Mouse (Mus musculus) testis, postnatal 10 days (tissue): ENCODE results near the gene Cdv3.
"Not testable (repeated sequence)": the region's sequence is repeated elsewhere in the genome, so short reads cannot be mapped to it uniquely, and the experiment has no call there.

ENCODE experiments used
- DNase-seq: peaks from one replicate; pipeline ENCODE4 v3.0.0; 2021; ENCODE audit warnings: low spot score

The Cdv3 gene

DNA sequence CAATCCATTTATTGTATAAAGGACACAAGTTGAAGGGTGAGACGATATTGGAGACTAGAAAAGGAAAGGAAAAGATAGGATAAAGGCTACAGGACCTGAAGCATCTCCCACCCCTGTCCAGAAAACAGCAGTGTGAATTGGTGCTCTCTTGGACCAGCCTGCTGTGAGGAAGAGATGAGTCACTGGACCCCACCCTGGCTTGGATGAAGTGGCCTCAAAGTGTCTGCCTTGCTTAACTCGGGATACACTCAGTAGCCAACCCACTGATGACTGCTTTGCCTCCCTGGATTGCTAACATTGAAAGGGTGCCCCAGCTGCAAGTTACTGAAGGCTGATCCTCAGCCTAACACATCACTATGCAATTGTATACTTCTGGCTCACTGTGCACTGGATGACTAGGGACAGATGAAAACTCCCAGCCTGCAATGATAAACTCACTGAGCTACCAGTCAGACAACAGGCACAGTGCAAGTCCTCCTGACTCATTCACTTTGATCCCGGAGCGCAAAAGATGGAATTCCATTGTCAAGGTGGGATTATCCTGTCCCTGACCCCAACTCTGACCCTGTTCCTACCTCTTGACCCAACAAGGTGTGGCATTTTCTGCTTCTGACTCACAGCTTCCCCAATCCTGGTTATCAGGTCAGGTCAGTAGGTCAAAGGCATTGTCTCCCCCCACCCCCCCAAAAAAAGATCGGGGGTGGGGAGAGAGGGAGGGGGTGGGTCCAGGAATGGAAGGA is 6.8 kb upstream of the Cdv3 start:
- DNase-seq = no peak

DNA sequence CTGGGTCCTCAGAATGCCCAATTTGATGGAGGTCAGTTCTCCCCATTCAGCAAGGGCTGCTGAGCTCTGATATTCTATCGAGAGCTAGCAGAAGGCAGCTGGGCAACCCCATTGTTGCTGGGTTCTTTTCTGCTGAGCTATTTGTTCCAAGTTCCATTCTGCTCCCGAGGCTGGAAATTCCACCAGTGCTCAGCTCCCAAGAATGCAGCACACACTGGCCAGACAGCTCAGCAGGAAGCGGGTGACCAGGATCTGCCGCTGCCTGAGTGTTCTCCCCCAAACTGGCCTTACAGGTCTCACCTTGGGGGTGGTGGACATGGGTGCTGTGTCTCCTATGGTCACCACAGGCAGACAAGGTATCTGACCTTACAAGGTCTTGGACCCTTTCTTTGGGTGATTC is 4.3 kb upstream of the Cdv3 start:
- no peak for DNase-seq

DNA sequence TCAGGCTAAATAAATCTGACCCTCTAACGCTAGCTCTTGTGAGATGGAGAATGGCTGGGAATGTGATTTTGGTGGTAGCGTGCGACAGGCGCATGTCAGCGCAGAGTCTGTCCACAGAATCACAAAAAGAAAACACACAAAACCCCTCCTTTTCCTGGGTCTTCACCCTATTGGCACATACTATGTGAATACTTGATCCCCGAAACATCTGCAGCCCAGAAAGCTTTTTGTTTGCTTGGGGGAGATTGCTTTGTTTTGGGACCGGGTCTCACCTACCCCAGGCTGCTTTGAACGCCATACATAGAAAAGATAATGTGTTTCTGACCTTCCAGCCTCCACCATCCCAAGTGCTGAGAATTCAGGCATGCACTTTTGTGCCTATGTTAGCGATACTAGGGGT is 716 bp upstream of the Cdv3 start:
- DNase-seq = peak; percentile 30

DNA sequence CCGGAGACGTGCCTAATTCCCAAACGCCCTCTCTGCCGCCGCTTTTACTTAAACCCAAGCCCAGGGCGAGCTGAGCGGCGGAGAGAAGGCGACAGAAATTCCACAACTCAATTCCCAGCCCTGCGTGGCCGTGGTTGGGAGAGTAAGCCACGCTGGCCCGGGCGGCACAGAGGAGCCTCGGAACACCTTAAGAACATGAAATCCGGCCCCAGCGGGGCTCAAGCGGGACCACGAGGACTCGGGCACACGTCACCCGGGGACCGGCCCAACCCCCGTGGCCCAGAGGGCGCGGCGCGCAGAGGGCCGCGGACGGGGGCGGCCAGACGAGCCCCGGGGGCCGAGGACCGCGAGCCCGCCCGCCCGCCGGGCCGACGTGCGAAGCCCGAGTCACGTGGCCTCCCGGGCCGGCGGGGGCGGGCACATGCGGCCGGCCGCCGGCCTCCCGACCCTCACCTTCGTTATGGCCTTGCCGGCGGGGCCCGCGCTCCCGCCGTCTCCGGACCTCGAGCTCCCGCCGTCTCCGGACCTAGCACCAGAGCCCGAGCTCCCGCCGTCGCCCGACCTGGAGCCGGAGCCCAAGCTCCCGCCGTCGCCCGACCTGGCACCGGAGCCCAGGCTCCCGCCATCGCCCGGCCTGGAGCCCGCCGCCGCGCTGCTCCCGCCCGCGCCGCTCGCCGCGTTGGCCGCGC is 895 bp downstream of the Cdv3 start:
- peak; percentile 81 for DNase-seq

DNA sequence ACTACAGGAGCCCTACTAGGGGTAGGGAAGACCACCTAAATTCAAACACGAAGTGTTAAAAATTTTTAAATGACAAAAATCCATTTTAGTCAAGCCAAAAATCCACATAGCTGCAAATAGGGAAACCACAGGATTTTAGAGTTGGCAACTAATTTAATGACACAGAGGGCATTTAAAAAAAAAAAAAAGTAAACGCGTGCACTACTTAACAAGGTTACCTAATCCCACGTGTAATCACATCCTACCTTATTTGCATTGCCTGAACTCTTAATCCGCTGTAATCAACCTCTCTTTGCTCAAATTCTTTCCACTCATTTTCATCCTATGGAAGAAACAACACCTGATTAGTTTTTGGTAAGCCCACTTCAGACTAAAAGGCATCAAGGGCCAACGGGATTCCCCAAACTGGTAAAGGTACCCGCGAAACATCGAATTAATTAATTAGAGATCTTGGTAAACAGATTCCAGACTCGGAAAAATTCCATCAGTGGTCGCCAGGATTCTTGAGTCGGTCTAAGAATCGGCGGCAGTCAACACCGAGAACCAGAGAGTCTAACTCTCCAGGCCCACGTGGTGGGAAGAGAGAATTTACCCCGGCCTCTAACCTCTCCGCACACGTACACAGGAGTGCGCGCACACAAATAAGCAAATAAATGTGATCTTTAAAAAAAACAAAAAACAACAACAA is 1.8 kb downstream of the Cdv3 start:
- peak; percentile 42 for DNase-seq

DNA sequence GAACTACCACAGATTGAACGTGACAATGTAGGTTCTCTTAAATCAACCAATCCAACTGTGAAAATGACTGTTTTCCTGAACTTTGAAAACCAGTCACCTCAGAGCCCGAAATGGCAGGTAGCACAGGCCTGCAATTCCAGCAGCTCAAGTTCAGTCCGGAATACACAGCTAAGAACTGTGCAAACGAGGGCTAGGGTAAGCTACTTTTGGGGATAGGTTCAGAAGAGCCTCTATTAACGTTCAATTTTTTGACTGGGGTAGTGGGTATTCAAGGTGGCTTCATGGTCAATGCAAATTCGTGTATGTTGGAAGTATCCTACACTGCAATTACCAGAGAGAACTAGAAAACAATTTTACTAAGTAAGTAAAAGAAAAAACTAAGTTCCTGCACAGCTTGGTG is 2.6 kb downstream of the Cdv3 start:
- DNase-seq = peak; percentile 23

DNA sequence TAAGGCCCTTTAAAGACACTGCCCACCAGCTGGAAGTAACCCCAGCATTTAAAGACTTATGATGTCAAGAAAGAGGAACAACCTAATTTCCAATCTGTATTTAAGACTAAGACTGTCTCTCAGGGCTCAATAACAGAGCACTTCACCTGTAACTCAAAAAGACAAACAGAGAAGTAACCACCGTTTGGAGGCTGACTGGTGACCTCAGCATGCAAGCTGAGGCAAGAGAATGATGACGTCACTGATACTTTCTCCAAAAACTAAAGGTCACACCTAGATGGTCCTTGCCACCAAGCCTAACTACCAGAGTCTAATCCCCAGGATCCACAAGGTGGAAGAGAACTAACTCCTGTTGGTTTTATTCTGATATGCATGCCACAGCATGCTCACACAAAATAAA is 5.0 kb downstream of the Cdv3 start:
- DNase-seq = peak; percentile 15

DNA sequence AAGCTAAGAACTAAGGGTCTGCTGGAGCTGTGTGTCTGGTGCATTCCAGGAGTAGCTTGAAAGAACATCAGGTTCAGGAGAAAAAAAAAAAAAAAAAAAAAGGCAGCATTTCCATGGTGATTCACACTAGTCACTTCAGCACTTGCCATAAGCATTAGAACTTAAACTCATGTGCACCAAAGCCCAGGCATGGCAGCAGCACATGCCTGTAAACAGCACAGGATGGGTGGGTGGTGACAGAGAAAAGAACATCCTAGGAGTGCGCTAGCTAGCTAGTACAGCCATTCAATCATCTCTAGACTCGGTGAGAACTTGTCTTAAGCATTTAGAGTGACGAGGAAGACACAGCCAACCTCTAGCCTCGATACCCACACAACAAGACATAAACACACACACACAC is 7.1 kb downstream of the Cdv3 start:
- DNase-seq = no peak

DNA sequence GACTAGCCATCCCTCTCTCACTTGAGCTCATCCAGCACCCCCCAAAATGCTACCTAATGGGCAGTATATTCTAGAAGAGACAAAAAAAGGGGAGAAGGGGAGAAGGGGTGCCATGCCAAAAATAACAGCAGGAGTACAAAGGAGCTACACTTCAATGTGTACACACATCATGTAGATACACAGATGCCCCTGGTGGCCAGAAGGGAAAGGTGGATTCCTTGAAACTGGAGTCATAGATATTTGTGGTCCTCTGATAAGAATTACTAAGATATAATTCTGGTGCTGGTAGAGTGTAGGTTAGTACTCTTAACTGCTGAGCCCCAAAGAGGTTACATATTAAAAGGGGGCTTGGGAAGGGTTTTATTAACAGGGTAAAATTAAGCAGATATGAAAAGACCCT is 7.7 kb downstream of the Cdv3 start:
- no peak for DNase-seq

DNA sequence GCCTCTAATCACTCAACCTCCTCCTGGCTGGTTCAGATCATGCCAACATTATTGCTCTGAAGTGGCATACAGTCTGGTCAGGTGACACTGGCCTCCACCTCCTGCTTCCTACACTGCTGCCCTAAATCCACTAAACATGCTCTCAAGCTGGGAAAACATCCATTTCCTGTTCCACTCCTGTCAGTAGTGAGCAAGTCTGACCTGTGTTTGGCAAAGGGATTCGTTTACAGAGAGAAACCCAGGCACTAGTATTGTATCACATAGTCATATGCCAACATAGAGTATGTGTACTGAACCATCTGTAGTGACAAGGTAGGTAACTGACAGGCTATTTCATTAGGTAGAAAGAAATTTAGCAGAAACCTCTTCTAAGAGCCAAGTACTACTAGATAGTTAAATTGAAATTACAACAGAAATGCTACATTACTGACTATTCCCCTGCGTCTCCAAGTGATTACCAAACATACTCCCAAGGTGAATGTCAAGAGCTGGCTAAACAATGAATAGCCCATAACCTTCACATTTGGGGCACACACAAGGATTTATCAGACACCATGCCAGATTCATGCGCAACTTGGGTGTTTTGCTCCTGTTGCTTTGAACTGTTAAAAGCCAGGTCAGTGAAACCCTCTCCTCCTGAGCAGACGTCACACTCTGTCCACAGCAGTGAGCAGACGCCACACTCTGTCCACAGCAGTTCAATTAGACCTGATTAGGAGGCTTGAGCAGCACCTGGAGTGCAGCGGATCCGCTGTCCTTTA is 12.0 kb downstream of the Cdv3 start:
- DNase-seq = not testable (repeated sequence)

DNA sequence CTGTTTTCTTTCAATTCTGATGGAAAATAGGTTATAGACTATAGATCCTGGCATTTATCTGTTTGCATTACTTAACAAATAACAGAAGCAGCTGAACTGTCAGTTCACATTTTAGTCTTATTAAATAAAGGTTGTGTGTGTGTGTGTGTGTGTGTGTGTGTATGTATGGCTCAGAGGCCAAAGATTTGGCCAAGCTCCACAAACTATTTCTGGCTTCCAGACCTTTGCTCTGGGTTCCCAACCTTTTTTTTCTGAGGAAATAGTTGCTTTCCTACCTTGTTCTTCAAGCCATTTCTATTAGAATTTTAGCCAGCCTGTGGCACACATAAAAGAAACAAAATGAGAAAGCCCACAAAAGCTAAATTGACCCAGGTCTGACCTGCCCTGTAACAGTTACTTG is 16.8 kb downstream of the Cdv3 start:
- no peak for DNase-seq

DNA sequence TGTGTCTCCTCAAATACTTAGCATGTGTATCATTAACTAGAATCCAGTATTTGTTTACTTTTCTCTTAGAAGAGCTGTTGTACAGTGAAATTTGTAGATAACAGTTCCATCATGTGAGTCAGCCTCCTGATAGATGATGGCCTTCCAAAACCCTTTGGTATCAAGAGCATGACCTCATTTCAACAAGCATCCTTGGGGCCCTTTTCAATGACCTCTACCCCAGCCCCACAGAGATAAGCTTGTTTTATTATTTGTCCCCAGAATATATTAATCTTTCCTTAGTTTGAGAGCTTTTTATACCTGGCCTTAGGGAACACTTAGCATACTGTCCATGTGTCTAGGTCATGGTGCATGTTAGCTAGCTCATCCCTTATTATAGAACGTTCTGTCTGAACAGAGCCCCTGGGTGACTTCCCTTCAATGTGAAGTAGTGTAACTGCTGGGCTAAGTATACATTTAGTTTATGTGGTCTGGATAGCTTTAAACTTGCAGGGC is 17.6 kb downstream of the Cdv3 start:
- no peak for DNase-seq

DNA sequence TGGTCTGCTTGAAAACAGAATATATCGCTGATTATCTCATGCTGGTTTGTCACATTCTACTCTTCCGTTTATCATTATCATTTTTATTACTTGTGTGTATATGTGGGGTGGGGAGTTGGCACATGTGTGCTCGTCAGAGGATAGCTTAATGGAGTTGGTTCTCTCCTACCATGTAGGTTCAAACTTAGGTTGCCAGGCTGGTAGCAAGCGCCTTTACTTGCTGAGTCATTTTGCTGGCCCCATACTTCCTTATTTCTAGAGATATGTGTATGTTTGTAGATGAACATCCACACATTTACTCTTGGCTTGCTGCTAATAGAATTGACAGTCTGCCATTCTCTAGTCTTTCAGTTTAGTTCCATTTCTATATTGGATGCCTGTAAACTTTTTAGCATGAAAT is 18.6 kb downstream of the Cdv3 start:
- DNase-seq = no peak

DNA sequence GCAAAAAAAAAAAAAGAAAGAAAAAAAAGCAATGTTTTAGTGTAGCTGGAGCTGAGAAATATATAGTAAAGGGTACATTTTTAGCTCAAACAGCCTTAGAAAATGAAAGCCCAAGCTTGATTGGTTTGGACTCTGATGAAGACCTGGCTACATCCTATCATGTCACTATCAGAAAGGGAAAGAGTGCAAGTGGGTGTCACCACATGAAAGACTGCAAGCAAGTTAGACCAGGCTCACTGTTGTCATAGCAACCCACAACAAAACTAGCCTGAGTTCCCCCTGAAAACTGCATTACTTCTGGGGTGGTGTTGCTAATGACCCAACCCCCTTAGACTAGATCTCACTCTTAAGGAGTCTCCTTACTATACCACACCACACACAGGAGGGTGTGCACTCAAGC is 28.7 kb downstream of the Cdv3 start:
- no peak for DNase-seq

DNA sequence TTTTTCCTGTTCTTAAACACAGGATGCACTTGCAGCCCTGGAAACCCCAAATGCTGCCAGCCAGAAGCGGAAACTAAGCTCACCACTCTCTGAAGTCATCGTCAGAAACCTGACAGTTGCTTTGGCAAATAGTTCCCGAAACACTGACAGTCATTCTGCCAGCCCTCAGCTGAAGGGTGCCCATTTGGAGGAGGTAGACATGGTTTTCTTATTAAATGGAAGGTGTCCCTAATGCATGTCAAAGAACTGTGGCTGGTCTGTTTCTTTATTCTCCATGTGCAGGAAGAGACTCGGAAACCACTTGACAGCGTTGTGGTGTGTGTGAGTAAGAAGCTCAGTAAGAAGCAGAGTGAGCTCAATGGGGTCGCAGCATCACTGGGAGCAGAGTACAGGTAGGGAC is 33.0 kb downstream of the Cdv3 start:
- no peak for DNase-seq

DNA sequence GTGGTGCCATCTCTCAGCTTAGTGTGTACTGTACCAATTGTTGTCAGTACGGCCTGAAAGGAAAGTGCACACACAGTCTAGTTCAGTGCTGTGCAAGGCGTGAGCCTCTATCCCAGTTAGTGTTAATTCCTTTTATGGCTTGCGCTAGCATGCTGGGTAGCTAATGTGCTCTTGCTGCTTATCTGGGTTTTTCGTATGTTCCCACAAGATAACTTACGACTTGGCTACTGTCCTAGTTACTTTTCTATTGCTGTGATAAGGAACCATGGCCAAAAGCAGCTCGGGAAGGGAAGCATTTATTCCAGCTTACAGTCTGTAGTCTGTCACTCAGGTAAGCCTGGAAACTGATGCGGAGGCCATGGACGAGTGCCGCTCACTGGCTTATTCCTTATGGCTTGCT is 39.2 kb downstream of the Cdv3 start:
- no peak for DNase-seq

DNA sequence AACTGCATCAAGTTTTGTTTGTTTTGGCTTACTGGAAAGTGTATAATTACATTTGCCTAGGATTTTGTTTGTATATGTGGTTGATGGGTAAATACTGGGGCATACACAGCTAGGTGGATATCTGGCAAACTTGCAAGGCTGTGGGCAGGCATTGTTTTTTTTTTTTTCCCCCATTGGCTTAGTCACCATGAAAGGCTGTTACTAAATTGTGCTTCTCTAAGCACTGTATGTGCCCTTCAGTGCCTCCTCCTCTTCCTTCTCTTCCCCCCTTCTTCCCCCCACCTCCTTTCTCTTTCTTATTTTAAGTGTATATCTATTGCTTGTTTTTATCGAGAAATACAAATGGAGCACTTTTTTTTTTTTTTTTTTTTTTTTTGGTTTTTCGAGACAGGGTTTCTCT is 41.0 kb downstream of the Cdv3 start:
- DNase-seq = no peak

DNA sequence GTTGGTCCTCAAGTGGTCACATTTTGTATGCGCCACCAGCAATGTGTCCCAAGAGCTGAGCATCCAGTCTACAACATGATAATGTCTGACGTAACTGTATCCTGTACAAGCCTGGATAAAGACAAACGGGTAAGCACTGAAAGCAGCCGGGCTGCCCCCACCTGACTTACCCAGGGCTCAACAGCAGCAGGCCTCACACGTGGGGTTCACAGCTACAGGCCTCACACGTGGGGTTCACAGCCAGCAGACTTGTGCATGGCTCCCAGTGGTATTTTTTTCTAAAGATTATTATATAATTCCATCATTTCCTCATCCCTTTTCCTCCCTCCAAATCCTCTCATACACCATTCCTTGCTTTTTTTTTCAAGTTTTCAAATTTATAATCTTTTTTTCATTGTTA is 55.8 kb downstream of the Cdv3 start:
- peak; percentile 65 for DNase-seq

DNA sequence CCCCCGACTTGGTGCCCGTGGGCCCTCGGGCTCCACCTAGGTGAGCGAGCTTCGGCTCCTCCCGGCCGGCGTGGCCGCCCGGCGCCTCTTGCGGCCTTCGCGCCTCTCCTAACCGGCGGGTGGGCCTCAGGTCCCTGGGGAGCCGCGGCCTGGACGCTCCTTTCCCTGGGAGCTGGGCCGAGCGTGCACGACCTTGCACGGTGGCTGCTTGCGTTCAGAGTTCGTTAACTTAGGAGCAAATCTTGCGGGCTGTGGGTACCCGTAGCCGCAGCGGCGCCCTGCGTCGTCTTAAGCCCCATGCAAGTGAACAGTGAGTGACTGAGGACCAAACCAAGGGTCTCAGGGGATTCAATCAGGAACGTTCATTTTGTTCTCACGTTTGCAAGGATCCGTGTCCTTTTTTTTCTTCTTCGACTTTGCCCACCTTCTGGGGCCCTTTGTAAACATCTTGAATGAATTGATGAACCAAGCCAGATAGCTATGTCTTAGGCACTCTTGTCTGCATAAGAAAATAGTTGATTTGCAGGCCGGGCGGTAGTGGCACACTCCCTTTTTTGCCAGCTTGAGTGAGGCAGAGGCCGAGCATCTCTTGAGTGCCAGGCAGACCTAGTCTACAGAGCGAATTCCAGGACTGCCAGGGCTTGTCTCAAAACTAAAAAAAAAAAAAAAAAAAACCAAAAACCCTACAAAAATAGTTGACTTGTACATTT is 60.2 kb downstream of the Cdv3 start:
- DNase-seq = no peak

DNA sequence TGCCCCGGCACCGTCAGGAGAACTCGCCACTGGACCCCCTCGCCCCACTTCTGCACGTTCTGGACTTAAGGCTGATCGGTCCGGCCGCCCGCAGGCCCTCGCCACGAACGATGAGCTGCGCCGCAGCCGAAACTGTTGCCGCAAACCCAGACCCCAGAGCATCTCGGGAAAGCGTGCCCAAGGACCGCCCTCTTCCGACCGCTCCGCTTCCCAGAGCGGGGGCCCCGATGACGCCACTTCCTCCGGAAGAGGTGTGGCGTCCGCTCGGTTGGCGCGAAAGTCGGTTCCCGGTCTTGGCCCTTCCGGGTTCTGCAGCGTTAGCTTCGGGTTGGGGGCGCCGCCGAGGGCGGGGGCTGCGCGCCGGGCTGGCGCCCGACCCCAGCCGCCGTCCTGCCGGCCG is 60.7 kb downstream of the Cdv3 start, which contains the start of the genes 1300017J02Rik and Topbp1:
TSS of gene 1300017J02Rik (minus strand) at position 156 of the 400 bp plus-strand sequence.
TSS of gene Topbp1 (plus strand) at position 289 of the 400 bp plus-strand sequence.
- peak; percentile 95 for DNase-seq
